Mouse (Mus musculus) lung, adult 2 months (tissue): ENCODE measurements around the gene Dhx15.

Source experiments
- CTCF ChIP-seq: fragments of 200-500 bp; IDR thresholded peaks from 2 replicates; pipeline ENCODE4 v1.5.1; 2011; ENCODE audit warnings: mild to moderate bottlenecking, low read length, control low read depth; ENCODE audit not compliant: insufficient read depth
- POLR2A ChIP-seq: fragments of 200-500 bp; IDR thresholded peaks from 2 replicates; pipeline ENCODE4 v1.6.1; 2011; ENCODE audit warnings: low read depth, mild to moderate bottlenecking, control low read depth, low read length, borderline replicate concordance; ENCODE audit errors: extremely low read depth

DNA sequence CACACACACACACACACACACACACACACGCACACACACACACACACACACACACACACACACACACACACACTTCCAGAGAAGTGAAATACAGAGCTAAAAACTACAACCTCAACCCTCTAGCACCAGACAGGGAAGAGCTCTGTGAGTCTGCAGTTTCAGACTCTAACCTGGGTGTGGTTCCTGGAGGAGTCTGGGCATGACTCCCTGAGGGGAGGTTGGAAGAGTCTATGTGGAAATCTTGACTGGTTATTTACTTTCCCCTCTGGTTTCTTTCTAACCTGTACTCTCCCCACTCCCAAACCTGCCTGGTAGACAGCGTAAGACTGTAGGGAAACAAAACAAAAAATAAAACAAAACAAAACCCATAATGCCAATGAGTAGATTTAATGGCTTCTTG, 41.9 kb upstream of the Dhx15 start:
- TF ChIP-seq CTCF (no peak), POLR2A (no peak)
